Mouse (Mus musculus): ENCODE data around the gene Asb5. TPM values are rescaled to one million over a fixed set of nuclear protein-coding genes. Genes with fewer than 3 reads are reported as not detected.
"Not testable (repeated sequence)": the region's sequence is repeated elsewhere in the genome, so short reads cannot be mapped to it uniquely, and the experiment has no call there.

Gene Asb5
- polyA plus RNA-seq, 1 experiment from 2014 or later, result 5.7 TPM

- no peaks in the 10 kb centered on the region for H3K27me3 ChIP-seq
- H3K9me3 ChIP-seq (replicated peaks), result no peaks in the 10 kb centered on the region
- no peaks in the 10 kb centered on the region for H3K36me3 ChIP-seq
- WGBS, result 6% methylated on average over 7 of the region's 11 CpGs
- H3K9ac ChIP-seq, result no peak overlapping the region
- peaks cover 3% of the 10 kb centered on the region for H3K4me1 ChIP-seq
- peak; percentile 47 for ATAC-seq (ENCODE audit: insufficient number of reproducible peaks, low FRiP score, low TSS enrichment, low read depth)
- H3K4me2 ChIP-seq (replicated peaks), result peak overlapping the region; percentile 50
- peak overlapping the region; percentile 26 for H3K4me3 ChIP-seq (replicated peaks)
- H3K27ac ChIP-seq (replicated peaks), result no peak overlapping the region
Observed at GRCm38 (mm10) chr8:54508814-54509213, 20.6 kb upstream of the Asb5 start.

- Histone ChIP-seq H3K27ac (replicated peaks) (no peak overlapping the region), H3K36me3 (no peaks in the 10 kb centered on the region), H3K27me3 (no peaks in the 10 kb centered on the region), H3K4me1 (peaks cover 3% of the 10 kb centered on the region), H3K9ac (no peak overlapping the region), H3K4me3 (replicated peaks) (peak overlapping the region; percentile 26), H3K9me3 (replicated peaks) (no peaks in the 10 kb centered on the region), H3K4me2 (replicated peaks) (peak overlapping the region; percentile 50)
- peak; percentile 79 for ATAC-seq (ENCODE audit: insufficient number of reproducible peaks, low FRiP score, low TSS enrichment, low read depth)
- 4% methylated on average over 10 of the region's 10 CpGs for WGBS
Observed at GRCm38 (mm10) chr8:54509221-54509721, 20.1 kb upstream of the Asb5 start.

GRCm38 (mm10) chr8:54511791-54512190, 17.6 kb upstream of the Asb5 start:
- no peak for ATAC-seq (ENCODE audit: insufficient number of reproducible peaks, low FRiP score, low TSS enrichment, low read depth)
- Histone ChIP-seq H3K9me3 (replicated peaks) (no peaks in the 10 kb centered on the region), H3K4me1 (peaks cover 3% of the 10 kb centered on the region), H3K4me2 (replicated peaks) (no peak overlapping the region), H3K9ac (no peak overlapping the region), H3K36me3 (no peaks in the 10 kb centered on the region), H3K27ac (replicated peaks) (no peak overlapping the region), H3K4me3 (replicated peaks) (no peak overlapping the region), H3K27me3 (no peaks in the 10 kb centered on the region)
- 77% methylated on average over 3 of the region's 3 CpGs for WGBS

DNA sequence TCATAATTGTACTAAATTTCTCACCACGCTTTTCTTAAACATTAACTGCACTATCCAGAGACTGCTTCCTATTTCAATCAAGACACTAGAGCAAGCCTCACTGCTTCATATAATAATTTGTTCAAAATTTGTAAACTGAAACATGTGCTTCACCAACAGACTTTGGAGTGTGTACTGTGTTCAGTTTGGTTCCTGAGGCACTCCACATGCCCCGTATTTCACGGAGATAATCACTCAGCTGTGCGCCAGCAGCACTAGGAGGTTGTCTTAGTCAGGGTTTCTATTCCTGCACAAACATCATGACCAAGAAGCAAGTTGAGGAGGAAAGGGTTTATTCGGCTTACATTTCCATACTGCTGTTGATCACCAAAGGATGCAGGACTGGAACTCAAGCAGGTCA, 17.2 kb upstream of the Asb5 start:
- not testable (repeated sequence) for H3K4me3 ChIP-seq (replicated peaks); ATAC-seq (ENCODE audit: insufficient number of reproducible peaks, low FRiP score, low TSS enrichment, low read depth); H3K27ac ChIP-seq (replicated peaks); H3K9ac ChIP-seq; H3K36me3 ChIP-seq; H3K4me1 ChIP-seq; H3K27me3 ChIP-seq; H3K9me3 ChIP-seq (replicated peaks); H3K4me2 ChIP-seq (replicated peaks)
- WGBS, result 51% methylated on average over 5 of the region's 5 CpGs

DNA sequence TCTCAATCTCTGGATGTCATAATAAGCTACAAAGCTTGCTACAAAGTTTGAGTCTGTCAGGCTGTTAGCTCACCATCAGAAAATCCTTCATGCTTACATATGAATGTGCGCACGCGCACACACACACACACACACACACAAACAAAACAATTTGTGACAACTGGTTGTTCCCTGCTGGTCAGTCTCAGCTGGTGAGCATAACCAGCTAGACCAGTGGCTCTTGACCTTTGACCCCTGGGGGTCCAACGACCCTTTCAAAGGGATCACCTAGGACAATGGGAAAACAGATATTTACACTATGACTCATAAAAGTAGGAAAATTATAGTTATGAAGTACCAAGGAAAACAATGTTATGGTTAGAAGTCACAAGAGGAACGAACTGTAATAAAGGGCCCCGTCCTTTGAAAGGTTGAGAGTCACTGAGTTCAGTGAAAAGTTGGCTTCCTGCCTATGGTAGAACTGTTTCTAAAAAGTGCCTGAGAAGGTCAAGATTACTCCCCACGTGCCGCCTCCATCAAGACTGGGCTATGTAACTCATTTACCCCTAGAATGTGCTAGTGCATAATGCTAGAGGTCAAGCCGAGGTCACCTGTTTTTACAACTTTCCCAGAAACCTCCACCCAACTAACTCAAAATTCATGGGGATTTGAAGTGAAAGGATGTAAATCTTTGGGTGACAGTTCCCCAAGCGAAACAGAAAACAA, 10.5 kb upstream of the Asb5 start:
- Histone ChIP-seq H3K9ac (no peak overlapping the region), H3K27me3 (no peaks in the 10 kb centered on the region), H3K27ac (replicated peaks) (no peak overlapping the region), H3K36me3 (peaks cover 18% of the 10 kb centered on the region), H3K4me2 (replicated peaks) (no peak overlapping the region), H3K9me3 (replicated peaks) (no peaks in the 10 kb centered on the region), H3K4me3 (replicated peaks) (no peak overlapping the region), H3K4me1 (no peaks in the 10 kb centered on the region)
- WGBS, result 82% methylated on average over 10 of the region's 10 CpGs
- no peak for ATAC-seq (ENCODE audit: insufficient number of reproducible peaks, low FRiP score, low TSS enrichment, low read depth)

- Histone ChIP-seq H3K27me3 (no peaks in the 10 kb centered on the region), H3K4me1 (no peaks in the 10 kb centered on the region), H3K4me2 (replicated peaks) (no peak overlapping the region), H3K36me3 (peaks cover 20% of the 10 kb centered on the region), H3K27ac (replicated peaks) (no peak overlapping the region), H3K9me3 (replicated peaks) (no peaks in the 10 kb centered on the region), H3K4me3 (replicated peaks) (no peak overlapping the region), H3K9ac (no peak overlapping the region)
- WGBS, result 81% methylated on average over 4 of the region's 4 CpGs
- ATAC-seq (ENCODE audit: insufficient number of reproducible peaks, low FRiP score, low TSS enrichment, low read depth), result no peak
Observed at GRCm38 (mm10) chr8:54520516-54520915, 8.9 kb upstream of the Asb5 start.

GRCm38 (mm10) chr8:54525606-54526005, 3.8 kb upstream of the Asb5 start:
- Histone ChIP-seq H3K27me3 (no peaks in the 10 kb centered on the region), H3K4me3 (replicated peaks) (no peak overlapping the region), H3K36me3 (peaks cover 26% of the 10 kb centered on the region), H3K9me3 (replicated peaks) (no peaks in the 10 kb centered on the region), H3K27ac (replicated peaks) (no peak overlapping the region), H3K4me1 (peaks cover 17% of the 10 kb centered on the region; the same call in 1 of the 2 replicates), H3K9ac (no peak overlapping the region), H3K4me2 (replicated peaks) (no peak overlapping the region)
- ATAC-seq (ENCODE audit: insufficient number of reproducible peaks, low FRiP score, low TSS enrichment, low read depth), result no peak
- WGBS, result 85% methylated on average over 2 of the region's 2 CpGs

GRCm38 (mm10) chr8:54526700-54527099, 2.7 kb upstream of the Asb5 start:
- H3K9ac ChIP-seq, result no peak overlapping the region
- no peak for ATAC-seq (ENCODE audit: insufficient number of reproducible peaks, low FRiP score, low TSS enrichment, low read depth)

DNA sequence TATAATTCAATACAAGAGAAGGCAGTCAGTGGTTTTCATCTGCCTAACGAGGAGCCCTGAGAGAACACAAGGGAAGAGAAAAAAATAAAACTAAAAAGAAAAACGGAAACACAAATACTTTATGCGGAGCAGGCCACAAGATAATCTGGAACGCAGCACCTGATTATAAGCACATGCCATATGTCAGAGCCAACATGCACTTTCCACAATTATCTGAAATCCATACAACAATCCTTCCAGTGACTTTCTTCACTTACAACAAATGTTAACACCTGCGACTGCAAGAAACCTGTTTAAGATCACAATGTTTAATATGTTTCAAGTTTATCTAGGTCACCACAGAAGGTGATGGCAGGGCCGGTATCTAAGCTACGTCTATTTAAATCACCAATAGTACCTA, 809 bp upstream of the Asb5 start:
- Histone ChIP-seq H3K4me1 (peaks cover 17% of the 10 kb centered on the region; the same call in 1 of the 2 replicates), H3K9ac (peak overlapping the region; percentile 15; the same call in 1 of the 2 replicates), H3K4me3 (replicated peaks) (peak overlapping the region; percentile 88), H3K4me2 (replicated peaks) (peak overlapping the region; percentile 56), H3K36me3 (peaks cover 11% of the 10 kb centered on the region; the same call in 1 of the 2 replicates), H3K9me3 (replicated peaks) (no peaks in the 10 kb centered on the region), H3K27ac (replicated peaks) (0 out of 2 replicates have a peak overlapping the region, but pooled peaks have one; percentile 86), H3K27me3 (no peaks in the 10 kb centered on the region)
- ATAC-seq (ENCODE audit: insufficient number of reproducible peaks, low FRiP score, low TSS enrichment, low read depth), result no peak
- WGBS, result 29% methylated on average over 7 of the region's 7 CpGs

More at GRCm38 (mm10) chr8:54526700-54527099, 2.7 kb upstream of the Asb5 start:
- Histone ChIP-seq H3K27me3 (no peaks in the 10 kb centered on the region), H3K4me1 (peaks cover 17% of the 10 kb centered on the region; the same call in 1 of the 2 replicates), H3K36me3 (peaks cover 19% of the 10 kb centered on the region; the same call in 1 of the 2 replicates), H3K4me3 (replicated peaks) (no peak overlapping the region), H3K4me2 (replicated peaks) (no peak overlapping the region), H3K27ac (replicated peaks) (no peak overlapping the region), H3K9me3 (replicated peaks) (no peaks in the 10 kb centered on the region)
- WGBS, result 91% methylated on average over 6 of the region's 6 CpGs

DNA sequence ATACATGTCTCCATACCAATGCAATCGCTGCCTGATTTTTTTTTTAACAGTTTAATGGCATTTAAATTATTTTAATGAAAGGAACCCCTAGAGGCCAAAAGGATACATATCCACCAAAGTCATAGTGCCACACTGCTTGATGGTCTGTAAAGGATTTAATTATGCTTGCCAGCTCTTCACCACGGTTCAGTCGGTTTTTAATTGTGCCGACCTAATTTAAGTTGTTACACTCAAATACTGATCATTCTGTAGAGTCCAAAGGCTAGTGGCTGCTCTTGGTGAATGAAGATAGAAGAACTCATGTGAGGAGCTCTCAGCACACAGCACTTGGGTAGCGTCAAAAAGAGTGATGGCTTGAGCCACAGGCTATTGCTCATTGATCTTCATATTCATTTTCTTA, 5.8 kb downstream of the Asb5 start:
- no peak overlapping the region for H3K27ac ChIP-seq (replicated peaks)
- H3K4me1 ChIP-seq, result no peaks in the 10 kb centered on the region
- no peak overlapping the region for H3K4me3 ChIP-seq (replicated peaks)
- no peaks in the 10 kb centered on the region for H3K9me3 ChIP-seq (replicated peaks)
- H3K36me3 ChIP-seq, result no peaks in the 10 kb centered on the region
- WGBS, result 81% methylated on average over 5 of the region's 5 CpGs
- H3K9ac ChIP-seq, result no peak overlapping the region
- H3K4me2 ChIP-seq (replicated peaks), result no peak overlapping the region
- ATAC-seq (ENCODE audit: insufficient number of reproducible peaks, low FRiP score, low TSS enrichment, low read depth), result no peak
- no peaks in the 10 kb centered on the region for H3K27me3 ChIP-seq

DNA sequence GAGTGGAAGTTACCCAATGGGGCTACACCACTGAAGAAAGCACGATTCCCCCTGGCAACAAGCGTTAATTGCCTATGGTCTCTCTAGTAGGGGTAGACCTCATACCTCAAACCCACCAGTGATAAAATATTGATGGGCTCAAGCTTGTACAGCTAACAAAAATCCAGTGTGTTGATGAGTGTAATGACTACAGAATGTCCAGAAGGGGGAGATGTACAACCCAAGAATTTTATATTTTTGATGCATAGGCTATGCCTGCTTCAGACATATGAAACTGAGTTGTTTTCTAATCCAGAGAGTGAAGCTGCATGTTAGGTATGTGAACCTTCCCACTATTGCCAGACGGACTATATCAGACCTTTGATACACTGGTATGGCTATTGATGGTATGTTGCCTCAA, 7.9 kb downstream of the Asb5 start:
- Histone ChIP-seq H3K9ac (no peak overlapping the region), H3K27ac (replicated peaks) (no peak overlapping the region), H3K9me3 (replicated peaks) (no peaks in the 10 kb centered on the region), H3K4me1 (no peaks in the 10 kb centered on the region), H3K27me3 (no peaks in the 10 kb centered on the region), H3K36me3 (no peaks in the 10 kb centered on the region), H3K4me3 (replicated peaks) (no peak overlapping the region), H3K4me2 (replicated peaks) (no peak overlapping the region)
- no peak for ATAC-seq (ENCODE audit: insufficient number of reproducible peaks, low FRiP score, low TSS enrichment, low read depth)
- WGBS, result 86% methylated on average over 3 of the region's 3 CpGs

- Histone ChIP-seq H3K9ac (no peak overlapping the region), H3K4me1 (no peaks in the 10 kb centered on the region), H3K36me3 (no peaks in the 10 kb centered on the region), H3K9me3 (replicated peaks) (no peaks in the 10 kb centered on the region), H3K27ac (replicated peaks) (no peak overlapping the region), H3K27me3 (no peaks in the 10 kb centered on the region), H3K4me3 (replicated peaks) (no peak overlapping the region), H3K4me2 (replicated peaks) (no peak overlapping the region)
- ATAC-seq (ENCODE audit: insufficient number of reproducible peaks, low FRiP score, low TSS enrichment, low read depth), result no peak
- 81% methylated on average over 1 of the region's 1 CpGs for WGBS
Observed at GRCm38 (mm10) chr8:54541331-54541730, 12.0 kb downstream of the Asb5 start.

Data from embryonic facial prominence, embryonic 15.5 days (tissue).